Mouse (Mus musculus) left cerebral cortex, postnatal 25 days (tissue): Measurements from ENCODE around the gene Pcmtd2. TPM values are rescaled to one million over a fixed set of nuclear protein-coding genes. Genes with fewer than 3 reads are reported as not detected.

ENCODE experiments used
- total RNA-seq, 2 experiments: library from RNA; stranded (reverse); gene quantifications; 2 replicates each; pipeline ENCODE4 v1.2.3; 2021

The Pcmtd2 gene
- total RNA-seq, 2 experiments from 2014 or later: 78.2 to 95.2 TPM

Other genes with a start within 250 kb of the Pcmtd2 start
- gene Prpf6, start 246.0 kb upstream of the Pcmtd2 start, total RNA-seq: 10 to 100 TPM; 51.0 to 51.7 TPM
- gene Zfp512b, start 245.1 kb upstream of the Pcmtd2 start, total RNA-seq: 10 to 100 TPM; 76.5 to 89.2 TPM
- gene Samd10, start 238.6 kb upstream of the Pcmtd2 start, total RNA-seq: 10 to 100 TPM; 19.4 to 20.2 TPM
- not detected for gene Gm29797, start 180.8 kb upstream of the Pcmtd2 start, total RNA-seq
- 10 to 100 TPM; 10.9 to 11.4 TPM for gene Sox18, start 166.2 kb upstream of the Pcmtd2 start, total RNA-seq
- 10 to 100 TPM; 61.9 to 63.3 TPM for gene Tcea2, start 157.5 kb upstream of the Pcmtd2 start, total RNA-seq
- 10 to 100 TPM; 30.2 to 35.3 TPM for gene Rgs19, start 143.9 kb upstream of the Pcmtd2 start, total RNA-seq
- not detected for gene Lkaaear1, start 139.4 kb upstream of the Pcmtd2 start, total RNA-seq
- gene Oprl1, start 122.8 kb upstream of the Pcmtd2 start, total RNA-seq: 10 to 100 TPM; 56.1 to 57.3 TPM
- gene Myt1, start 74.5 kb upstream of the Pcmtd2 start, total RNA-seq: 10 to 100 TPM; 17.4 to 18.1 TPM
- 10 to 100 TPM; 30.2 to 33.4 TPM for gene Polr3k, start 26.5 kb downstream of the Pcmtd2 start, total RNA-seq
- gene Gm14496, start 153.3 kb downstream of the Pcmtd2 start, total RNA-seq: not detected